Mouse (Mus musculus): ENCODE measurements around the gene Mier2.

DNA sequence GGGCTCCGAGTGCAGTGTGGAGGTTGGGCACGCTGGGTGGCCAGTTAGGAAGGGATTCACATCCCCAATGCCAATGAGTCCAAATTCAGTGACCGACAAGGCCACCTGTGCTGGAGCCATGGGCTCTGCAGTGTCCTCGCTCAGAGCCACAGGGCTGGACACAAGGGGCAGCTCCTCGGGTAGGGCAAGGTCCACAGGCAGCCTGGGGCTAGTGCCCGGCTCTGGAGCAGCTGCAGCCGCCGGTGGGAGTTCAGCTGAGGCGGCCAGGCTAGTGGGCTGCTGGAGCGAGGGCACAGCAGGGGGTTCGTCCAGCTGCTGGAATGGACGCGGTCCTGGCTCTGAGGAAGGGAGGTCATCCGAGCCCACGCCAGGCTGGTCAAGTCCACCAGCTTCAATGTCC is 13.5 kb downstream of the Mier2 start:
- TF ChIP-seq CTCF (IDR thresholded peaks at IDR 0.05; ENCODE audit: low read depth) (no peak), EP300 (IDR thresholded peaks at IDR 0.05; ENCODE audit: low read depth) (no peak)
